Mouse (Mus musculus): ENCODE data around the gene Ecd. TPM values are rescaled to one million over a fixed set of nuclear protein-coding genes. Genes with fewer than 3 reads are reported as not detected.

Gene Ecd
- 10 to 100 TPM; 27.9 to 32.8 TPM for total RNA-seq (2021)
- long read RNA-seq, experiment 1, transcript Ecd-201 (14 exons, 3,132 nt), result major isoform, 29 of 34 reads
- long read RNA-seq, experiment 1, partial matches to known transcripts, result 2 of 34 reads
- long read RNA-seq, experiment 1, other reads (novel, unspliced or antisense), result 3 of 34 reads
- long read RNA-seq, experiment 2, transcript Ecd-201 (14 exons, 3,132 nt), result major isoform, 29 of 37 reads
- long read RNA-seq, experiment 2, partial matches to known transcripts, result 5 of 37 reads
- long read RNA-seq, experiment 2, other reads (novel, unspliced or antisense), result 3 of 37 reads

GRCm38 (mm10) chr14:20347991-20348541 lies at the start of gene Ecd, which contains the start of gene Fam149b:
Ecd (minus strand) TSS chr14:20348121.
Fam149b (plus strand) TSS chr14:20348162.
- peak; percentile 93 to 96 for DNase-seq (ENCODE audit: low spot score in 2 of 2)

DNA sequence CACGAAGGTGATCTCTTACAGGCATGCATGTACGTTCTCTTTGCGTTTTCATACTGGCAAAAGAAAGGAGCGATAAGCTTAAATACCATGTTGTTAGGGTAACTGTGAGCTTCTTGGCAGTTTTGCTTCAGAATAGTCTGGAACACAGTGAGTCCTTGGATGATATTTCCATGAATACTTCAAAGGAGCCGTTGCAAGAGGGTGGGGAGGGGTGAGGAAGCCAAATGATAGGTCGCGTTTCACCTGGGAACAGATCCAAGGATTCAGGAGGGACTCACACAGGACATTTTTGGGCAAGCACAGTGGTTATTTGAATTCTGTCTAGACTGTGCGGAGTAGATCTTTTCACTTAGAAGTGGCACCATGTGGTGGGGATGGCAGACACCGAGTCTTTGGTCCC lies 49.3 kb upstream of the Ecd start:
- DNase-seq (ENCODE audit: low spot score in 2 of 2), result no peak

- peak; percentile 86 to 96 for DNase-seq (ENCODE audit: low spot score in 2 of 2)
Observed at GRCm38 (mm10) chr14:20393205-20393913, 45.4 kb upstream of the Ecd start, which contains the start of gene Mrps16. Mrps16 (minus strand) TSS chr14:20393634.

- DNase-seq (ENCODE audit: low spot score in 2 of 2), result no peak
Observed at GRCm38 (mm10) chr14:20392326-20392725, 44.4 kb upstream of the Ecd start.

- DNase-seq (ENCODE audit: low spot score in 2 of 2), result no peak
Observed at GRCm38 (mm10) chr14:20389446-20390079, 41.6 kb upstream of the Ecd start.

- DNase-seq (ENCODE audit: low spot score in 2 of 2), result peak; percentile 91 to 95
Observed at GRCm38 (mm10) chr14:20388441-20389129, 40.7 kb upstream of the Ecd start, which contains the start of gene Dnajc9. Dnajc9 (minus strand) TSS chr14:20388910.

DNA sequence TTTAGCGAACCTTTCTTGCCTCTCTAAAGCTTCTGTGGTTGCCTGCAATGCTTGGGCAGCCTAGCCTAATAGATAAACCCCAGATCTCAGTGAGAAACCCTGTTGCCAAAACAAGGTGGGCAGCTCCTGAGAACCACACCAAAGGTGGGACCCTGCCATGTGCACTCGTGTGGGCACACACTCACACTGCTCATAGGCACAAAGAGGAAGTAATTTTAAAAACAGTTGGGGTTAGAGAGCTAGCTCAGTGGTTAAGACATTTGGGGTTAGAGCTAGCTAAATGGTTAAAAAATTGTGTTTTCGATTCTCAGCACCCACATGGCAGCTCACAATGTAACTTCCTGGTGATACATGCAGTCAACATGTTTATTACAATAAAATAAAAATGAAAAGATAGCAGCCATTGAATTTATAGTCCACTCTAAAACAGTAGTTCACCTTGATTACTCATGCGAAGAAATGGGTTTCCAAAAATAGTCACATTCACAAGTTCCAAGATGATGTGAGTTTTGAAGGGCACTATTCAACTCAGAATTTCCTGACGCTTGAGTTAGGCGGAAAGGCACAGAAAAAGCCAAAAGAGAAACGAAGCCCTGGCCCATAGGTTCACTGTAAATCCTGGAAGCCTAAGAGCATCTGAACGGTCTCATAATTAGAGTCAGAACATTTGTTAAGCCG lies 32.0 kb upstream of the Ecd start:
- no peak for DNase-seq (ENCODE audit: low spot score in 2 of 2)

DNA sequence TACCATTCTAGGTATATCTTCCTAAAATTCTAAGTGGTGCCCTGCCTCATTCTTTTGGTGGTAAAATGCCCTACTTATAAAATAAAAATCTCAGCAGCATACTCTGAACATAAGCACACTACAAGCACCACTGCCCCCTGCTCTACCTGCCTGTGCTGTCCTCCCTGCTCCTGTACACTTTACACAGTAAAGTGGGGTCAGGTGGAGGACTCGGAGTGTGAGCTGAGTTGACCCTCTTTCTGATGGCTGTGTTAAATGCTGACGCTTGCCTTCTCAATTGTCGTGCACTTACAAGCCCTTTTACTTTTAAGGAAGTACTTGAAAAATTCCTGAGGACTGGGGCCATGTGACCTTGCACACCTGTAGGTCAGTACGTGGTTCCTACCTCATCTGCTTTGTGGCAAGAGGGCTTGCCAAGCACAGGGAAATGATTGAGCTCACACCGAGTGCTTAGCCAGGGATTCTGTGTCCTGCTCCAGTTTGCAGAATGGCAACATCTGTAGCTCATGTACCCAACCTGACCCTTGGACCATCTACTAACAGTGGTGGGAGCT lies 31.2 kb upstream of the Ecd start:
- no peak for DNase-seq (ENCODE audit: low spot score in 2 of 2)

- no peak for DNase-seq (ENCODE audit: low spot score in 2 of 2)
Observed at GRCm38 (mm10) chr14:20378313-20379061, 30.6 kb upstream of the Ecd start.

- DNase-seq (ENCODE audit: low spot score in 2 of 2), result no peak
Observed at GRCm38 (mm10) chr14:20377112-20377521, 29.2 kb upstream of the Ecd start.

DNA sequence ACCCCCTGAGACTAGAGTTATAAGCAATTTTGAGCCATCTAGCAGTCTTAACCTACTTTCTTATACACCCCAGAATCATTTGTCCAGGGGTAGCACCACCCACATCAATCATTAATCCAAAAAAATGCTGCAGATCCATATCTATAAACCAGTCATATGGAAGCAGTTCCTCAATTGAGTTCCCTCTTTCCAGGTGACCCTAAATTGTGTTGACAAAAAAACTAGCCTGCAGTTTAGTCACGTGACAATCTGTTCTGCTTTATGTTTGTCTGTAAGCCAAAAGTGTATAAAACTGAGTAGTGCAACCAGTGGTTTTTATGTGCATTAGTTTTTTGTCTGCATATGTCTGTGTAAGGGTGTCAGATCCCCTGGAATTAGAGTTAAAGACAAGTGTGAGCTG lies 23.9 kb upstream of the Ecd start:
- no peak for DNase-seq (ENCODE audit: low spot score in 2 of 2)

- DNase-seq (ENCODE audit: low spot score in 2 of 2), result no peak
Observed at GRCm38 (mm10) chr14:20370798-20371197, 22.9 kb upstream of the Ecd start.

DNA sequence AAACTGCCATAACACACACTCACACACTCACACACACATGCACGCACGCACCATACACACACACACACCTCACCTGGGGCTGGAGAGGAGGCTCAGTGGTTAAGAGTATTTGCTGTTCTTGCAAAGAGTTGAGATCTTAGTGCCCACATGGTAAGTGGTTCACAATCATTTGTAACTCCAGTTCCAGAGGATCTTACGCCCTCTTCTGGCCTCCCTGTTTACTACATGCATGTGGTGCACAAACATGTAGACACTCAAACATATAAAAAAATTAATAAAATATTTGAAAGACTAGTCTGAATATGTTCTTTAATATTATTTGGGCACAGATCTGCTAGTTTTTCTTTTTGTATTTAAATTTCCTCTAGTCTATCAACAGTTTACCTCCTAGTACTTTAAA lies 20.4 kb upstream of the Ecd start:
- DNase-seq (ENCODE audit: low spot score in 2 of 2), result no peak

- DNase-seq (ENCODE audit: low spot score in 2 of 2), result no peak
Observed at GRCm38 (mm10) chr14:20363230-20363629, 15.3 kb upstream of the Ecd start.

DNA sequence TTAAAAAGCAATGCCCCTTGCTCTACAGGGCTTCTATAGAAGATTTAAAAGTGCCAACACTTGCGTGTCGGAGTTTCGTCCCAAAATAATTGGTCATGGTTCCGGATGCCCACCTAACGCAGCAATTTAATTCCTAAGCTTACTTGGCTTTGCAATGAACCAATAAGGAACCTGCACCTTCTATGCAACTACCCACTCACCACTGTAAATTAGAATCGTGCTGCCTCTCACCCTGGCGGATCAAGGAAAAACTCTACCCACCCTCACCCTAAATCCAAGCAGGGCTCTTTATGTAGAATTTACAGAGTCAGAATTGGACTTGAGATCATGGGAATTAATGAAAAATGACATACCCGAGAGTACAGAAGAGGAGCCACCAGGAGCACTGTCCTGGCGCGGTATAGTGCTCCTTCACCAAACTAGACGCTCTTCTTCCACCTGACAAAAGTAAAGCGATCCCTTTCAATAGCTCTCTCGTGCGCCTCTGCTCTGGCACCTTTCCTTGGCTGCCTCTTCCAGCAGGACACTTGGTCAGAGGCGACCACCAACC lies 405 bp downstream of the Ecd start:
- no peak for DNase-seq (ENCODE audit: low spot score in 2 of 2)

- no peak for DNase-seq (ENCODE audit: low spot score in 2 of 2)
Observed at GRCm38 (mm10) chr14:20345885-20346284, 2.0 kb downstream of the Ecd start.

DNA sequence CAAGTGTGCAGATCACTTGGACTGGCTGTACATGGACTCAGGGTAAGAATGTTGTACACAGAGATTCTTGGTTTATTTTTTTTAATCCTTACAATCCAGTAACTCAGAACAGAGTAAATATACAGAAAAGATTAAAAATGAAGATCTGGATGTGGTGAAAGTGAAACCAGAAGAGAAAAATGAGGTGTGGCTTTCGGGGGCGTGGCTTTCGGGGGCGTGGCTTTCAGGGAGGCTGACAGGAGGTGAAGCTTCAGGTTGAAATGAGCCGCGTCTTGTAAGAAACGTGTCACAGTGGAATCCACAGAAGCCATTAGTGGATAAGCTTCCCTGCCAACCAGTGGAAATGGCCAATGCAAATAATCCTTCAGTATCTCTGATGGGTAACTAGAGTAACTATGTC lies 7.1 kb downstream of the Ecd start:
- DNase-seq (ENCODE audit: low spot score in 2 of 2), result no peak

DNA sequence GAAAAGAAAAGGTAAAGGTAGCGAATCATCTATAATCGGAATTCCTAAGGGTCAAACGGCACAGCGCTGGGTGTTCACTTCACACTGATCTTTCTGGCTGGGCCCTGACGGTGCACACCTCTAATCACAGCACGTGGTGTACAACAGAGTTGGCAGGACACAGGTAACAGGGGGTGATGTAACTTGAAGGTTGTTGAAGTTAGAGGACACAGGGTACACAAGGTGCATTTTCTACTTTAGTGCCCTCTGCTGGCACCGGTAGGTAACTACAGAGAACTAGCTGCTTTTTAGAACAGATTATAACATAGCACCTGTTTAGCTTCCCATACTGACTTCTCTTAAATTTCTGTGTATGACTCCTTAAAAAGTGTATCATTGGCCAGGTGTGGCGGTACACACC lies 7.8 kb downstream of the Ecd start:
- no peak for DNase-seq (ENCODE audit: low spot score in 2 of 2)

DNA sequence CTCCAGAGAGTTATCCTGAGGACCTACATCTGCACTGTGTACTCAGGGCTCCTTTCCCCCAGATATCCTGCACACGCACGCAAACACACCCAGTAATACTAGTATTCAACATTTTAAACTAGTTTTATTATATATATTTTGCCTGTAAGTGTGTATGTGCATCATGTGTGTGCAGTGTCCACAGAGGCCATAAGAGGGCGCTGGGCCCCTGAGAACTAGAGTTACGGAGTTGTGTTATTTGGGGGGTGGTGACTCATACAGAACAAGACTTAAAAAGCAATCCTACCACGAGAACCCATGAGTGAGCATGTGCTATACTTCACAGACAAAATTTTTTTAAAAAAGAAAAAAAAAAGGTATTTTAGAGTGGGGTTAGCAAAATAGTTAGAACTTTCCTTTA lies 8.5 kb downstream of the Ecd start:
- DNase-seq (ENCODE audit: low spot score in 2 of 2), result no peak

Data from layer of hippocampus, postnatal 14 days (tissue).